Mouse (Mus musculus) liver, embryonic 14.5 days (tissue): ENCODE data around the gene Surf2. TPM values are rescaled to one million over a fixed set of nuclear protein-coding genes. Genes with fewer than 3 reads are reported as not detected.

Experiments used
- ATAC-seq: fragments of 200-750 bp; cut with Nextera tagmentation; 2 replicates; pipeline ENCODE4 v1.8.0; 2017; ENCODE audit warnings: moderate number of reproducible peaks, mild to moderate bottlenecking, moderate library complexity; ENCODE audit not compliant: insufficient read depth
- DNase-seq, 3 experiments: peaks; one replicate each; pipeline ENCODE4 v3.0.0-alpha.2; 2012 to 2013; ENCODE audit warnings: low read depth in 3 of 3, low spot score in 3 of 3
- H3K27ac ChIP-seq: fragments of 300-500 bp; sonication (generic); 2 replicates; pipeline ENCODE4 v1.5.1; 2014; ENCODE audit warnings: moderate library complexity, mild to moderate bottlenecking, control low read depth, inconsistent platforms
- H3K27me3 ChIP-seq: fragments of 300-500 bp; sonication (generic); 2 replicates; pipeline ENCODE4 v1.6.1; 2014; ENCODE audit warnings: mild to moderate bottlenecking, low read length, moderate library complexity; ENCODE audit not compliant: control insufficient read depth, insufficient read depth
- H3K36me3 ChIP-seq: fragments of 300-500 bp; sonication (generic); replicated peaks from 2 replicates; pipeline ENCODE4 v1.6.1; 2014; ENCODE audit warnings: low read depth; ENCODE audit not compliant: control insufficient read depth, insufficient read depth
- H3K4me1 ChIP-seq, 2 experiments: fragments of 200-500 bp in 1 of 2; fragments of 300-500 bp in 1 of 2; sonication (generic) in 1 of 2; replicated peaks; 2 replicates each; pipeline ENCODE4 v1.6.1; 2012 to 2014; ENCODE audit warnings: antibody characterized with exemption in 1 of 2, inconsistent platforms in 1 of 2, low read length in 1 of 2; ENCODE audit not compliant: control insufficient read depth in 2 of 2, insufficient read depth in 2 of 2
- H3K4me2 ChIP-seq: fragments of 300-500 bp; sonication (generic); 2 replicates; pipeline ENCODE4 v1.6.1; 2014; ENCODE audit warnings: low read depth, mild to moderate bottlenecking, control low read depth, moderate library complexity
- H3K4me3 ChIP-seq, 2 experiments: fragments of 200-500 bp in 1 of 2; fragments of 300-500 bp in 1 of 2; sonication (generic) in 1 of 2; 2 replicates each; pipeline ENCODE4 v1.5.1; 2012 to 2014; ENCODE audit warnings: low read depth in 2 of 2, low read length in 2 of 2, mild to moderate bottlenecking in 2 of 2, control low read depth in 1 of 2, inconsistent platforms in 1 of 2, moderate library complexity in 1 of 2; ENCODE audit not compliant: insufficient read depth in 1 of 2
- H3K9ac ChIP-seq: fragments of 300-500 bp; sonication (generic); replicated peaks from 2 replicates; pipeline ENCODE4 v1.6.1; 2014; ENCODE audit warnings: mild to moderate bottlenecking, control low read depth, moderate library complexity
- H3K9me3 ChIP-seq: fragments of 300-500 bp; sonication (generic); 2 replicates; pipeline ENCODE4 v1.6.1; 2016; ENCODE audit warnings: low read length, mixed read lengths; ENCODE audit not compliant: control insufficient read depth
- CTCF ChIP-seq: IDR thresholded peaks from 2 replicates; pipeline ENCODE4 v1.5.1; 2016; ENCODE audit warnings: antibody characterized with exemption, low read depth, control low read depth
- EP300 ChIP-seq: IDR thresholded peaks from 2 replicates; pipeline ENCODE4 v1.6.1; 2016; ENCODE audit warnings: antibody characterized with exemption, low read depth
- WGBS: fragments of 180-500 bp; shearing (Covaris S2); extraction: QIAGEN DNeasy Blood & Tissue Kit; methylation state at CpG from one replicate; pipeline ENCODE4 v1.1.7; 2014; ENCODE audit not compliant: insufficient replicate concordance; 5-methylcytosine and 5-hydroxymethylcytosine counted together
- polyA plus RNA-seq, 2 experiments: library from polyadenylated mRNA; depleted of rRNA in 1 of 2; stranded (reverse) in 1 of 2; unstranded in 1 of 2; fragments of >200 nt; fragmentation: Nextera tagmentation in 1 of 2; extraction: Ambion mirVana in 1 of 2; gene quantifications; 2 replicates each; pipeline versions ENCODE4 v1.2.1 to v1.2.3; 2012 to 2014

Gene Surf2
- polyA plus RNA-seq, 2 experiments, result 20.0 to 27.2 TPM

DNA sequence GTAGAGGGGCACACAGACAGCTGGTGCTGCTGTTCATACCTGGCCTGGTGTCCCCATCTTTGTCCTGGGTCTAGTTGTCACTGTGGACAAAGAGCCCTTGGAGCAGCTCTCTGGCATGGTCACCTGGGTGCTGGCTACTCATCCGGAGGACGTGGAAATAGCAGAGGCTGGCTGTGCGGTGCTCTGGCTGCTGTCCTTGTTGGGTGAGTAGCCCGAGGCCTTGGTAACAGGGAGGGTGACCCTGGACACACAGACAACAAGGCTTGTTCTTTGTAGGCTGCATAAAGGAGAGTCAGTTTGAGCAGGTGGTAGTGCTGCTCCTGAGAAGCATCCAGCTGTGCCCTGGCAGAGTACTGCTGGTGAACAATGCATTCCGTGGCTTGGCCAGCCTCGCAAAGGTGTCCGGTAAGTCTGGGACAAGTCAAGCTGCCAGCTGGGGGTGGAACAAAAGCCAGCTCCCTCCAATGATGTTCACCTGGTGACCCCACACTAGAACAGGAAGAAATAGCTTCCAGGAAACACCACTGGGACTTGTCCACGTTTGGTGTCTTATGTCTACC lies 35.3 kb downstream of the Surf2 start:
- Histone ChIP-seq H3K9me3 (no peaks in the 10 kb centered on the region), H3K9ac (no peak overlapping the region), H3K4me3 (no peak overlapping the region), H3K27ac (no peak overlapping the region), H3K4me2 (no peak overlapping the region), H3K27me3 (no peaks in the 10 kb centered on the region), H3K4me1 (no peaks in the 10 kb centered on the region), H3K36me3 (peaks cover 32% of the 10 kb centered on the region)
- DNase-seq (no peak), ATAC-seq (no peak)
- TF ChIP-seq EP300, result no peak
- TF ChIP-seq CTCF, result no peak
- WGBS, result 81% methylated on average over 8 of the region's 8 CpGs

DNA sequence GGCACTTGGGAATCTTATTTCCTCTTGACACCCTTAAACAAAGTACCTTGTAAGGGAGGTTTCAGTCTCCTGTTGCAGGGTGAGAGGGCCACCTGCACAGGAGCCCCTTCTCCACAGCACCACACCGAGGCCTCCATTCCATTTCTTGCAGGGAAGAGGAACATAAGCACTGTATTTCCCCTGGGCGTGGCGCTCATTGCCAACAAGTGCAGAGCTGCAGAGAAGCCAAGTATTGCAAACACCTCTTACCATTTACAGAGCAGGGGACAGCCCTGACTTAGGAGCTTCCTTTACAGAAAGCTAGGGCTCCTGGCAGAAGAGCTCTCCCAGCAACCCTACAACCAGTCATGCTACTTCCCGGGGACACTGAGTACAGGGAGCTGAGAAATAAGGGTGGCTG lies 36.0 kb downstream of the Surf2 start:
- WGBS, result 77% methylated on average over 4 of the region's 4 CpGs
- peaks cover 34% of the 10 kb centered on the region for H3K36me3 ChIP-seq
- no peak overlapping the region for H3K4me2 ChIP-seq
- ATAC-seq, result no peak
- H3K4me1 ChIP-seq, result peaks cover 0 to 2% of the 10 kb centered on the region in 2 experiments; a peak in 1 of 4 replicates
- no peak overlapping the region for H3K4me3 ChIP-seq
- TF ChIP-seq EP300 (no peak), CTCF (no peak)
- DNase-seq, result no peak
- H3K27me3 ChIP-seq, result no peaks in the 10 kb centered on the region
- no peak overlapping the region for H3K9ac ChIP-seq
- H3K9me3 ChIP-seq, result no peaks in the 10 kb centered on the region
- no peak overlapping the region for H3K27ac ChIP-seq

DNA sequence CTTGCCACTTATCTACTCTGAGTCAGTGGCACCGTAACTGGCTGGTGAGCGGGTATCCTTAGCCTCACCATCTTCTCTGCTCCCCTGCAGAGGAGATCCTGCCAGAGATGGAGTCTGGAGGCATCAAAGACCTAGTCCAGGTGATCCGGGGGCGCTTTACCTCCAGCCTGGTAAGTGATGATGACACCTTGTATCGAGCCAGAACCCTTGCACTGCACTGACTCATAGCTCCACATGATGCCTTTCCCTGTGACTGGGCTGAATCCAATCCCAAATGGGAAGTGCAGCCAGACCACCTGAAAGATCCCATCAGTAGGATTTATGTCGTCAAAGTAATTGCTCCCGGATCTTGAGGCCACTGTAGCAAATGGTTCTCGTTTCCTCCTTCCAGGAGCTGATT lies 36.7 kb downstream of the Surf2 start:
- peaks cover 41% of the 10 kb centered on the region for H3K36me3 ChIP-seq
- WGBS, result 82% methylated on average over 8 of the region's 8 CpGs
- no peak for ATAC-seq
- no peak overlapping the region for H3K27ac ChIP-seq
- no peak overlapping the region for H3K4me2 ChIP-seq
- H3K9ac ChIP-seq, result no peak overlapping the region
- no peaks in the 10 kb centered on the region for H3K27me3 ChIP-seq
- TF ChIP-seq EP300, result no peak
- no peak for TF ChIP-seq CTCF
- H3K9me3 ChIP-seq, result no peaks in the 10 kb centered on the region
- no peak for DNase-seq
- H3K4me1 ChIP-seq, result peaks cover 0 to 6% of the 10 kb centered on the region in 2 experiments; a peak in 1 of 4 replicates
- H3K4me3 ChIP-seq, result no peak overlapping the region

DNA sequence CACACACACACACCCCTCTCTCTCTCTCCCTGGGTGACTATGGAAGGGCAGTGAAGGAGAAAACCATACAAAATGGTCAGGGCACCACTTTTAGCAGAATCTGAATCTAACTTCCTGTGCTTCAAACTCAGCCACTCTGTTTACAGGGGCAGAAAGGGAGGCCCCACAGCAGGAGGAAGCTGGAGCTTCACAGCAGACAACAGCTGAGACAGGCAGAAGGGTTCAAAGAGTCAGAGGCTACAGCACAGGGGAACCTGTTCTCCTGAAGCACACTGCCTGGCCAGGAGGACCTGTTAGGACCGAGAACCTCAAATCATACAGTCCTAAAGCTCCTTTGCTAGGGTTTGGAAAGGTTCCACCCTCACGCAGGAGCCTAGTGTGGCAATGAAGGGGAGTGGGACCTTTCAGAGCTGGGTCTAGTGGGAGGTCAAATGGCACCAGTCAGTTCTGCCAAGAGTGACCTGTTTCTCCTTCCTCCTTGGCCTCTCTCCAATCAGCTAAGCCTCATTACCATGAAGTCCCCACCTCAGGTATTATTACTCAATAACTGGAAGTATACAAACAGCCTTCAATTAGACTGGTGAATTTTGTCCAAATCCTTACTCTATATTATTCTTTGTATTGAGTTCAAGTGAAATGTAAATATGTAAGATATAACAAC lies 38.7 kb downstream of the Surf2 start:
- Histone ChIP-seq H3K9ac (no peak overlapping the region), H3K27ac (no peak overlapping the region), H3K36me3 (peaks cover 55% of the 10 kb centered on the region), H3K4me2 (no peak overlapping the region), H3K27me3 (no peaks in the 10 kb centered on the region), H3K4me1 (peaks cover 0 to 8% of the 10 kb centered on the region in 2 experiments; a peak in 1 of 4 replicates), H3K4me3 (no peak overlapping the region), H3K9me3 (no peaks in the 10 kb centered on the region)
- WGBS, result 83% methylated on average over 2 of the region's 2 CpGs
- DNase-seq (no peak), ATAC-seq (no peak)
- TF ChIP-seq EP300 (no peak), CTCF (no peak)

DNA sequence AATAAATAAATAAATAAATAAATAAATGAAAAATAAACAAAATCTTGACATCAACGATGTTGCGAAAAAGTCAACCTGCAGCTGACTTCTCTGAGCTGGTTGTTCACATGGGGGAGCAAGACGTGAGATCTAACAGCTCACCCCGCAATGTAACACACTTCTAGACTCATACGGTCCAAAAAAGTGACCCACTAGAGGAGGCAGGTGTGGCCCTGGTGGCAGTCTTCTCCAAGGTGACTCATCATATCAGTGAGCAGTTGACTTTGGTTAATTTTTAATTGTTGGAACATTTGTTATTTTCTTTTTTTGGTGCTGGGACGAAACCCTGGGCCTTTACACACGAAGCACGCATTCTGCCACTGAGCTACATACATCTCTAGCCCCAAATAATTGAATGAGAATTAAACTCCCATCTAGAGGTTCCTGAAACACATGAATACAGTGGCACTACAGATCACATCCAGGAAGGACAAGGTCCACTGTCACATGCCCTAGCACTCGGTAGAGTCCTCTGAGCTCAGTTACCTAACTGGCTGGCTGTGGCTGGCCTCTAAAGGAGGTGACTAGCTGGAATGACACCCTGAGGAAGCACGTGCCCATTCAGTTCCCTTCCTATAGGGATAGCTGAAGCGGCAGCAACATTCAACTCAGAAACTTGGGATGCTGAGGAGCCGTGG lies 40.8 kb downstream of the Surf2 start:
- H3K4me1 ChIP-seq, result peaks cover 0 to 10% of the 10 kb centered on the region in 2 experiments; a peak in 3 of 4 replicates
- no peaks in the 10 kb centered on the region for H3K27me3 ChIP-seq
- no peak overlapping the region for H3K4me2 ChIP-seq
- no peak for TF ChIP-seq CTCF
- TF ChIP-seq EP300, result no peak
- no peak overlapping the region for H3K9ac ChIP-seq
- ATAC-seq (peak; percentile 66), DNase-seq (no peak)
- no peak overlapping the region for H3K27ac ChIP-seq
- H3K36me3 ChIP-seq, result peaks cover 65% of the 10 kb centered on the region
- H3K9me3 ChIP-seq, result no peaks in the 10 kb centered on the region
- no peak overlapping the region for H3K4me3 ChIP-seq
- WGBS, result 80% methylated on average over 12 of the region's 12 CpGs
